Mouse (Mus musculus): ENCODE measurements around the gene Arhgef6.

GRCm38 (mm10) chrX:57260744-57261143, 77.8 kb downstream of the Arhgef6 start:
- TF ChIP-seq CTCF (IDR thresholded peaks at IDR 0.05; ENCODE audit: extremely low read depth, insufficient read depth, insufficient read length, insufficient replicate concordance) (peak; percentile 27; the same call in 1 of the 2 replicates), POLR2A (IDR thresholded peaks at IDR 0.05; ENCODE audit: low read depth, low read length) (no peak)
